Mouse (Mus musculus): ENCODE data around the gene Gtf3c2.
A peak's percentile ranks its signal among the peaks of the same experiment; 100 is the strongest.

Gtf3c2 gene

GRCm38 (mm10) chr5:31198170-31198569 is 18.2 kb upstream of the Gtf3c2 start:
- DNase-seq (ENCODE audit: low spot score) = no peak

GRCm38 (mm10) chr5:31197072-31197471 is 17.1 kb upstream of the Gtf3c2 start:
- DNase-seq (ENCODE audit: low spot score) = no peak

- no peak for DNase-seq (ENCODE audit: low spot score)
Measured at GRCm38 (mm10) chr5:31196207-31196606, 16.3 kb upstream of the Gtf3c2 start.

- DNase-seq (ENCODE audit: low spot score) = no peak
Measured at GRCm38 (mm10) chr5:31195671-31196070, 15.7 kb upstream of the Gtf3c2 start.

- no peak for DNase-seq (ENCODE audit: low spot score)
Measured at GRCm38 (mm10) chr5:31194486-31195485, 14.8 kb upstream of the Gtf3c2 start.

GRCm38 (mm10) chr5:31193631-31194281 is 13.8 kb upstream of the Gtf3c2 start:
- DNase-seq (ENCODE audit: low spot score) = no peak

- DNase-seq (ENCODE audit: low spot score) = peak; percentile 99
Measured at GRCm38 (mm10) chr5:31192939-31193630, 13.1 kb upstream of the Gtf3c2 start, which contains the start of the genes Snx17 and Eif2b4. Snx17 (plus strand) TSS chr5:31193227. Eif2b4 (minus strand) TSS chr5:31193430.

GRCm38 (mm10) chr5:31192045-31192938 is 12.3 kb upstream of the Gtf3c2 start:
- DNase-seq (ENCODE audit: low spot score) = no peak

GRCm38 (mm10) chr5:31190201-31190600 is 10.3 kb upstream of the Gtf3c2 start:
- DNase-seq (ENCODE audit: low spot score) = no peak

GRCm38 (mm10) chr5:31188223-31188840 is 8.4 kb upstream of the Gtf3c2 start:
- DNase-seq (ENCODE audit: low spot score) = no peak

- no peak for DNase-seq (ENCODE audit: low spot score)
Measured at GRCm38 (mm10) chr5:31183678-31184077, 3.7 kb upstream of the Gtf3c2 start.

GRCm38 (mm10) chr5:31181183-31181770 is 1.3 kb upstream of the Gtf3c2 start:
- no peak for DNase-seq (ENCODE audit: low spot score)

GRCm38 (mm10) chr5:31179301-31179765 is 611 bp downstream of the Gtf3c2 start:
- DNase-seq (ENCODE audit: low spot score) = no peak

- no peak for DNase-seq (ENCODE audit: low spot score)
Measured at GRCm38 (mm10) chr5:31168630-31169029, 11.3 kb downstream of the Gtf3c2 start.

GRCm38 (mm10) chr5:31164878-31165277 is 15.1 kb downstream of the Gtf3c2 start:
- no peak for DNase-seq (ENCODE audit: low spot score)

GRCm38 (mm10) chr5:31162462-31162861 is 17.5 kb downstream of the Gtf3c2 start:
- no peak for DNase-seq (ENCODE audit: low spot score)

GRCm38 (mm10) chr5:31154152-31154553 is 25.8 kb downstream of the Gtf3c2 start, which contains the start of gene Mpv17:
Mpv17 (minus strand) TSS chr5:31154251.
- peak; percentile 80 for DNase-seq (ENCODE audit: low spot score)

- no peak for DNase-seq (ENCODE audit: low spot score)
Measured at GRCm38 (mm10) chr5:31153516-31154151, 26.3 kb downstream of the Gtf3c2 start.

- no peak for DNase-seq (ENCODE audit: low spot score)
Measured at GRCm38 (mm10) chr5:31151746-31152145, 28.2 kb downstream of the Gtf3c2 start.

- no peak for DNase-seq (ENCODE audit: low spot score)
Measured at GRCm38 (mm10) chr5:31149781-31150180, 30.2 kb downstream of the Gtf3c2 start.
